Mouse (Mus musculus) cerebellum, adult 8-10 months (tissue): ENCODE measurements around the gene Sun3.

Experiments used
- DNase-seq: peaks from one replicate; pipeline ENCODE4 v3.0.0; 2022

The Sun3 gene

GRCm38 (mm10) chr11:8978154-8978553 lies 70.6 kb downstream of the Sun3 start:
- DNase-seq: no peak

- no peak for DNase-seq
Measured at GRCm38 (mm10) chr11:8973166-8973565, 75.6 kb downstream of the Sun3 start, which contains the start of gene Pkd1l1. Pkd1l1 (minus strand) TSS chr11:8973266.

- no peak for DNase-seq
Measured at GRCm38 (mm10) chr11:8972093-8972492, 76.7 kb downstream of the Sun3 start.

GRCm38 (mm10) chr11:8970509-8970908 lies 78.3 kb downstream of the Sun3 start:
- no peak for DNase-seq

- DNase-seq: no peak
Measured at GRCm38 (mm10) chr11:8968094-8968493, 80.7 kb downstream of the Sun3 start.
